Mouse (Mus musculus) intestine, postnatal 0 days (tissue): ENCODE data around the gene Hmox1. TPM values are rescaled to one million over a fixed set of nuclear protein-coding genes. Genes with fewer than 3 reads are reported as not detected.

Source experiments
- ATAC-seq: fragments of 200-750 bp; cut with Nextera tagmentation; 2 replicates; pipeline ENCODE4 v1.8.0; 2017; ENCODE audit warnings: mild to moderate bottlenecking, moderate TSS enrichment, moderate library complexity
- H3K27ac ChIP-seq: fragments of 300-500 bp; sonication (generic); 2 replicates; pipeline ENCODE4 v1.5.1; 2014; ENCODE audit warnings: mild to moderate bottlenecking, low read depth, low read length, moderate library complexity
- H3K27me3 ChIP-seq: fragments of 300-500 bp; sonication (generic); replicated peaks from 2 replicates; pipeline ENCODE4 v1.6.1; 2014; ENCODE audit warnings: low read length, mixed read lengths; ENCODE audit not compliant: control insufficient read depth, insufficient read depth
- H3K36me3 ChIP-seq: fragments of 300-500 bp; sonication (generic); 2 replicates; pipeline ENCODE4 v1.6.1; 2014; ENCODE audit warnings: mild to moderate bottlenecking, moderate library complexity; ENCODE audit not compliant: control insufficient read depth, insufficient read depth
- H3K4me1 ChIP-seq: fragments of 300-500 bp; sonication (generic); replicated peaks from 2 replicates; pipeline ENCODE4 v1.6.1; 2014; ENCODE audit warnings: antibody characterized with exemption, low read length, mixed read lengths; ENCODE audit not compliant: control insufficient read depth, insufficient read depth
- H3K4me2 ChIP-seq: fragments of 300-500 bp; sonication (generic); replicated peaks from 2 replicates; pipeline ENCODE4 v1.6.1; 2014; ENCODE audit warnings: low read depth, mild to moderate bottlenecking, moderate library complexity
- H3K4me3 ChIP-seq: fragments of 300-500 bp; sonication (generic); 2 replicates; pipeline ENCODE4 v1.5.1; 2014; ENCODE audit warnings: low read depth, low read length
- H3K9ac ChIP-seq: fragments of 300-500 bp; sonication (generic); 2 replicates; pipeline ENCODE4 v1.6.1; 2014; ENCODE audit warnings: mild to moderate bottlenecking, low read depth, low read length
- H3K9me3 ChIP-seq: fragments of 300-500 bp; sonication (generic); 2 replicates; pipeline ENCODE4 v1.6.1; 2016; ENCODE audit warnings: mixed run types; ENCODE audit not compliant: control insufficient read depth
- CTCF ChIP-seq: sonication (generic); IDR thresholded peaks from 2 replicates; pipeline ENCODE4 v1.5.1; 2016; ENCODE audit warnings: low read depth, mild to moderate bottlenecking, control low read depth, antibody characterized with exemption, moderate library complexity
- WGBS: fragments of 180-500 bp; shearing (Covaris S2); extraction: QIAGEN DNeasy Blood & Tissue Kit; methylation state at CpG from one replicate; pipeline ENCODE4 v1.1.7; 2014; 5-methylcytosine and 5-hydroxymethylcytosine counted together
- polyA plus RNA-seq: library from polyadenylated mRNA; unstranded; fragments of >200 nt; fragmentation: Nextera tagmentation; extraction: Ambion mirVana; gene quantifications from 2 replicates; pipeline ENCODE4 v1.2.1, GENCODE M21; 2015

The Hmox1 gene
- 35.9 and 72.7 TPM in 2 replicates for polyA plus RNA-seq

DNA sequence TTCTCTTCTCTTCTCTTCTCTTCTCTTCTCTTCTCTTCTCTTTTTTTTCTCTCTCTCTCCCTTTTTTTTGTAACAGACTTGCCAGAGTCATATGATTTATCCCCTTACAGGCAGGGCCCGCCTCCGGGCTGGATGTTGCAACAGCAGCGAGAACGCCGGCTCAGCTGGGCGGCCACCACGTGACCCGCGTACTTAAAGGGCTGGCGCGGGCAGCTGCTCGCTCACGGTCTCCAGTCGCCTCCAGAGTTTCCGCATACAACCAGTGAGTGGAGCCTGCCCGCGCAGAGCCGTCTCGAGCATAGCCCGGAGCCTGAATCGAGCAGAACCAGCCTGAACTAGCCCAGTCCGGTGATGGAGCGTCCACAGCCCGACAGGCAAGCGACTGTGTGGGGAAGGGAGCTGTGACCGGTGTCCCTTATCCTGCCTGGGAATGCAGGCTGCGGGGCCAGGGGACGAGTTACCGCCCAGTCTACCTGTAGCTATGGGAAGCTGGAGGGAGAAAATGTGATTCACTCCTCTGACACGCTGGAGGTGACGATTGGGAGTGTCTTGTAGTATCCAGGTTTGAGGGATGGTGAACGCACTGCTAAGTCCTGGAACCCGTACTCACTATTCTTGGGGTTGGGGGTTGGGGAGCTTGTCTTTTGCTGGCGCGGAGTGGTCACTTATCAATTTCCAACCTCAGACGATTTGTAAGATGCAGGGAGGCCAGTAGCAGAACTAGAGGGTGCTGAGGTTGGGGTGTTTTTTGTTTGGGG is at the start of gene Hmox1:
Hmox1 (plus strand) TSS at position 223 of the 758 bp plus-strand sequence.
- Histone ChIP-seq H3K4me1 (peaks cover 6% of the 10 kb centered on the region; the same call in 1 of the 2 replicates), H3K4me2 (peak within 1 kb of the TSS; percentile 69), H3K27me3 (no peaks in the 10 kb centered on the region), H3K9me3 (no peaks in the 10 kb centered on the region), H3K9ac (peak within 1 kb of the TSS; percentile 48), H3K27ac (peak within 1 kb of the TSS; percentile 61), H3K4me3 (peak within 1 kb of the TSS; percentile 46), H3K36me3 (peaks cover 11% of the 10 kb centered on the region; the same call in 1 of the 2 replicates)
- TF ChIP-seq CTCF = peak; percentile 26
- WGBS = under 1% methylated on average over 36 of the region's 36 CpGs
- peak; percentile 88 for ATAC-seq

- no peak overlapping the region for H3K9ac ChIP-seq
- no peak for TF ChIP-seq CTCF
- no peak overlapping the region for H3K4me3 ChIP-seq
- 93% methylated on average over 1 of the region's 1 CpGs for WGBS
- H3K36me3 ChIP-seq = no peaks in the 10 kb centered on the region; the same call in 1 of the 2 replicates
- H3K9me3 ChIP-seq = no peaks in the 10 kb centered on the region
- no peak overlapping the region for H3K4me2 ChIP-seq
- H3K4me1 ChIP-seq = no peaks in the 10 kb centered on the region
- ATAC-seq = 0 out of 2 replicates have a peak, but pooled peaks have one; percentile 23
- no peak overlapping the region for H3K27ac ChIP-seq
- no peaks in the 10 kb centered on the region for H3K27me3 ChIP-seq
Measured at GRCm38 (mm10) chr8:75046303-75046702, 47.1 kb upstream of the Hmox1 start.

GRCm38 (mm10) chr8:75047784-75048183 is 45.6 kb upstream of the Hmox1 start:
- H3K4me3 ChIP-seq = no peak overlapping the region
- H3K9ac ChIP-seq = no peak overlapping the region
- no peak for ATAC-seq
- H3K4me1 ChIP-seq = no peaks in the 10 kb centered on the region
- no peak for TF ChIP-seq CTCF
- H3K27ac ChIP-seq = no peak overlapping the region
- no peaks in the 10 kb centered on the region for H3K27me3 ChIP-seq
- no peaks in the 10 kb centered on the region for H3K9me3 ChIP-seq
- WGBS = 92% methylated on average over 3 of the region's 3 CpGs
- H3K4me2 ChIP-seq = no peak overlapping the region
- H3K36me3 ChIP-seq = peaks cover 4% of the 10 kb centered on the region; the same call in 1 of the 2 replicates

DNA sequence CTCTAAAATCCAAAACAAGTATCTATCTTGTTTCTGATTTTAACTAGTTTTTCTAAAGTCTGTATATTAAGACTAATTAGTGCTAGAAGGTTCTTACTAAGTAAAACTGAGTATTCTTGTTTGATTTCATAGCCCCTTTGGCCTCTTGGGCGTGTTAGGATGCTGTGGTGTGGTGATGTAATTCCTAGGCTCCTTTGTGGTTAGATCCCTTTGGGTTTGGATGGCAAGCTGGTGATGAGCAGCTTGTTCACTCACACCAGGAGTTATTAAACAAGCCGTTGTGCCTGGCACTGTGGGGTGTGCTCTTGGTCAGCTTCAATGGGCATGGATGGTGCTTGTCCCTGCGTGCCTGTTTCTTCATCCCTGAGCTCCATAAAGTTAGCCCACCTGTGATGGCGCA is 40.1 kb upstream of the Hmox1 start:
- Histone ChIP-seq H3K4me3 (no peak overlapping the region), H3K27me3 (no peaks in the 10 kb centered on the region), H3K9ac (no peak overlapping the region), H3K27ac (no peak overlapping the region), H3K4me2 (no peak overlapping the region), H3K4me1 (no peaks in the 10 kb centered on the region), H3K36me3 (peaks cover 30% of the 10 kb centered on the region), H3K9me3 (no peaks in the 10 kb centered on the region)
- ATAC-seq = no peak
- no peak for TF ChIP-seq CTCF
- WGBS = 96% methylated on average over 4 of the region's 4 CpGs

DNA sequence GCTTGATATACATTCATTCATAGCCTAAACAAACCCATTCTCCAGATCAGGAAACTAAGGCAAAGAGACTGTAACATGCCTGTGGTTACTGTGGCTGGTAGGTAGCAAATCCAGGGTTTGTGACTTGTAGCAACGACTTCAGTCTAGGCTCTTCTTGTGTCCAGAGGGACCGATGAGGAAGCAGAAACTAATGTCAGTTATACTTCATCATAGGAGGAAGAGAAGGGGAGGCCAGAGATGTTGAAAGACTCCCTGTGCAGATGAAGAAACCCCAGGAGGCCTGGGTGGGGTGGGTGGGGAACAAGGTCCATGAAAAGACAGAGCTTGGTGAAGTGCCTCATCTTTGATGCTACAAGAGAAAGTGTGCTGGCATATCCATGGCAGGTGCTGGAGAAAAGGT is 37.7 kb upstream of the Hmox1 start:
- no peak overlapping the region for H3K4me3 ChIP-seq
- WGBS = 77% methylated on average over 2 of the region's 2 CpGs
- no peaks in the 10 kb centered on the region for H3K9me3 ChIP-seq
- TF ChIP-seq CTCF = no peak
- H3K4me2 ChIP-seq = no peak overlapping the region
- no peaks in the 10 kb centered on the region for H3K4me1 ChIP-seq
- no peak overlapping the region for H3K27ac ChIP-seq
- H3K9ac ChIP-seq = no peak overlapping the region
- H3K27me3 ChIP-seq = no peaks in the 10 kb centered on the region
- no peak for ATAC-seq
- H3K36me3 ChIP-seq = peaks cover 38% of the 10 kb centered on the region

DNA sequence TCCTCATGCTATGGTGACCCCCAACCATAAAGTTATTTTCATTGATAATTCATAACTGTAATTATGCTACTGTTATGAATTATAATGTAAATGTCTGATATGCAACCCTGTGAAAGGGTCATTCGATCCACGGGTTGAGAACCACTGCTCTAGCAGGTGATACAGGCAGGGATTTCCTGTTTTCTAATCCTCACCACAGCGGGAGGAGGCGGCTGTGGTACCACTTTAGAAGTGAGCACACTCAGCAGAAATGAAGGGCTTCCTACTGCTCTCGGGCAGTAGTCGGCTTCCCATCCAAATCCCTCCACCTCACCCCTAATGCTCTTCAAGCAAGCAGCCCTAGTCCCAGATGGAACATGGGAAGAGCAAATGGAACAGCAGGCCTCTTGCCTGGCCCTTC is 33.4 kb upstream of the Hmox1 start:
- H3K27me3 ChIP-seq = no peaks in the 10 kb centered on the region
- H3K9ac ChIP-seq = no peak overlapping the region
- no peaks in the 10 kb centered on the region for H3K4me1 ChIP-seq
- H3K4me3 ChIP-seq = no peak overlapping the region
- WGBS = 75% methylated on average over 6 of the region's 6 CpGs
- H3K36me3 ChIP-seq = peaks cover 58% of the 10 kb centered on the region
- no peak overlapping the region for H3K27ac ChIP-seq
- TF ChIP-seq CTCF = no peak
- no peak for ATAC-seq
- H3K9me3 ChIP-seq = no peaks in the 10 kb centered on the region
- no peak overlapping the region for H3K4me2 ChIP-seq
